Mouse (Mus musculus): ENCODE data around the gene Sorcs3. TPM values are rescaled to one million over a fixed set of nuclear protein-coding genes. Genes with fewer than 3 reads are reported as not detected.
A peak's percentile ranks its signal among the peaks of the same experiment; 100 is the strongest.

Gene Sorcs3
- total RNA-seq (2021), result 10 to 100 TPM; 33.0 TPM

GRCm38 (mm10) chr19:48205929-48206814 lies at the start of gene Sorcs3:
Gene Sorcs3 (plus strand): TSS chr19:48206025.
- peak; percentile 20 to 41 for DNase-seq

- DNase-seq, result no peak
Measured at GRCm38 (mm10) chr19:48165341-48165740, 40.5 kb upstream of the Sorcs3 start.

- no peak for DNase-seq
Measured at GRCm38 (mm10) chr19:48167110-48167509, 38.7 kb upstream of the Sorcs3 start.

- no peak for DNase-seq
Measured at GRCm38 (mm10) chr19:48168284-48168683, 37.5 kb upstream of the Sorcs3 start.

GRCm38 (mm10) chr19:48174717-48175116 lies 31.1 kb upstream of the Sorcs3 start:
- DNase-seq, result no peak

GRCm38 (mm10) chr19:48203928-48204470 lies 1.8 kb upstream of the Sorcs3 start:
- DNase-seq, result peak; percentile 74 to 77

- DNase-seq, result peak in 1 of 2 experiments; percentile 23
Measured at GRCm38 (mm10) chr19:48204476-48204875, 1.3 kb upstream of the Sorcs3 start.

GRCm38 (mm10) chr19:48204892-48205761 lies 698 bp upstream of the Sorcs3 start:
- peak; percentile 31 to 51 for DNase-seq

- peak; percentile 14 for DNase-seq
Measured at GRCm38 (mm10) chr19:48206861-48207730, 1.3 kb downstream of the Sorcs3 start.

- DNase-seq, result peak; percentile 31 to 46
Measured at GRCm38 (mm10) chr19:48207731-48208370, 2.0 kb downstream of the Sorcs3 start.

- DNase-seq, result no peak
Measured at GRCm38 (mm10) chr19:48215379-48215778, 9.6 kb downstream of the Sorcs3 start.

GRCm38 (mm10) chr19:48237786-48238372 lies 32.1 kb downstream of the Sorcs3 start:
- no peak for DNase-seq

GRCm38 (mm10) chr19:48238391-48238790 lies 32.6 kb downstream of the Sorcs3 start:
- DNase-seq, result no peak

GRCm38 (mm10) chr19:48240960-48241359 lies 35.1 kb downstream of the Sorcs3 start:
- peak in 1 of 2 experiments; percentile 35 for DNase-seq

- no peak for DNase-seq
Measured at GRCm38 (mm10) chr19:48244036-48244435, 38.2 kb downstream of the Sorcs3 start.

GRCm38 (mm10) chr19:48259223-48259622 lies 53.4 kb downstream of the Sorcs3 start:
- DNase-seq, result no peak

GRCm38 (mm10) chr19:48260671-48261070 lies 54.8 kb downstream of the Sorcs3 start:
- peak; percentile 77 to 84 for DNase-seq

GRCm38 (mm10) chr19:48263750-48264149 lies 57.9 kb downstream of the Sorcs3 start:
- no peak for DNase-seq

- DNase-seq, result no peak
Measured at GRCm38 (mm10) chr19:48280273-48280672, 74.4 kb downstream of the Sorcs3 start.

GRCm38 (mm10) chr19:48282250-48282649 lies 76.4 kb downstream of the Sorcs3 start:
- no peak for DNase-seq

GRCm38 (mm10) chr19:48283217-48283616 lies 77.4 kb downstream of the Sorcs3 start:
- DNase-seq, result no peak
